Mouse (Mus musculus): ENCODE data around the gene Mup19.
"Not testable (repeated sequence)": the region's sequence is repeated elsewhere in the genome, so short reads cannot be mapped to it uniquely, and the experiment has no call there.

GRCm38 (mm10) chr4:61789699-61790098 lies 7.6 kb upstream of the Mup19 start:
- TF ChIP-seq CTCF, POLR2A (IDR thresholded peaks at IDR 0.05; ENCODE audit: insufficient read depth, low read depth, low read length): not testable (repeated sequence)
